Mouse (Mus musculus) mouse trophoblast stem cell (cell line): ENCODE data around the gene Zic2.
"Not testable (repeated sequence)": the region's sequence is repeated elsewhere in the genome, so short reads cannot be mapped to it uniquely, and the experiment has no call there.

Experiments
- in situ Hi-C, 2 experiments: fragments of 300-500 bp; cut with MseI, MboI; formaldehyde crosslinking; loops; 2 replicates in 1 of 2; 3 replicates in 1 of 2; pipeline ENCODE4 v1.15.1; 2025

The Zic2 gene

DNA sequence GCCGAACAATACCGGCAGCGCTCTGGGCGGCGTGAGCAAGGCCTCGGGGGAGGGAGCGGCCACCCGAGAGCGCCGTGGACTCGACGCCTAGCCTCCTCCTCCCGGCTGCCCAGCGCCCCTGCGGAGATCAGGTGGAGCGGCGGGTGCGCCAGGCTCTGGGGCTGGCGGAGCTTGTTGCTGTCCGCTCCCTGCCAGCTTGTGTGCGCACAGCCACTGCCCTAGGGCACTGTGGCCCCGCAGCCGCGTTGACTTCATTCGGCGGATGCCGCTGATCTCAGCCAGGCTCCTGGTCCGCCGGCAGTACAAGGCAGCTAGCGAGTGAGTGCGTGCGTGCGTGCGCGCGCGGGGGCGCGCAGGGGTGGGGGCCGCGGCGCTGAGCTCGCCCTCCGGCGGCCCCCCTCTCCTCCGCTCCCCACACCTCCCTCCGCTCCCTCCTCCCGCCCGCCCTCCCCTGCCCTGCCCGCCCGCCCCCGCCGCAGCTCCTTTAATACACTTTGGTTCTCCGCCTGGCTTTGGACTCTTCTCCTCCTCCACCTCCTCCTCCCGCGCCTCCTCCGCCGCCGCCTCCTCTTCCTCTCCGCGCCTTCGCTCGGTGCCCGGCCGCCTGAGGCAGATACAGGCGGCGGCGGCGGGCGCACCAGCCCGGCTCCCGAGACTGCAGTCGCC, at the start of gene Zic2:
Gene Zic2, plus strand, starts transcription at position 545 of the 666 bp plus-strand sequence.
- in situ Hi-C loops: no loop called here

DNA sequence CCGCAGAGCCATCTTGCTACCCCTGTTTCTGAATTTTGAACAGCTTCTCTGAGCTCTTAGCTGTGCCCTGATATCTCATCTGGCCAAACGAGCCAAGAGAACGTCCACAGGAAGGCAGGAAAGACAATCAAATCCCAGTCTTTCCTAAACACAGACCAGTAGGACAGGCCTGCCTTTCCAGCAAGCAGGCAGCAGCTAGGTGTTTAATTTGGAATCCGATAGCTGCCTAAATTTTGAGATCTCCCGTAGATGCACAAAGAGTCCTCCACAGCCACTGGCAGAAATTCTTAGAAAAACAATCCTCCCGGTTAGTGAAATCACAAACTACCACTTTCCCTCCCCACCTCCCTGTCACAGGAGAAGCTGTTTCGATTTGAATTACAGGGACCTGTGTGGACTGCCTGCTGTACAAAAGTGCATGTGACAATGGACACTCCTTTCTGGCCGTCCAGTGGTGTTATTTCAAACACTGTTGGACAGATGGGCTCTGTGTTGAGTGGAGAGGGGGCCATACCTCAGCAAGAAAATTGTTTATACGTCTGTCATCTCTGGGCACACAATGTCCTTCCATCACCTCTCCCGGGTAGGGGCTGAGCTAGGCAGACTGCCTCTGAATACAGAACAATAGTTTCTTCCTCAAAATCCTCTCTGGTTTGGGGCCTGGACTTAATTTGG, 48.6 kb upstream of the Zic2 start:
- in situ Hi-C loops: no loop called here

DNA sequence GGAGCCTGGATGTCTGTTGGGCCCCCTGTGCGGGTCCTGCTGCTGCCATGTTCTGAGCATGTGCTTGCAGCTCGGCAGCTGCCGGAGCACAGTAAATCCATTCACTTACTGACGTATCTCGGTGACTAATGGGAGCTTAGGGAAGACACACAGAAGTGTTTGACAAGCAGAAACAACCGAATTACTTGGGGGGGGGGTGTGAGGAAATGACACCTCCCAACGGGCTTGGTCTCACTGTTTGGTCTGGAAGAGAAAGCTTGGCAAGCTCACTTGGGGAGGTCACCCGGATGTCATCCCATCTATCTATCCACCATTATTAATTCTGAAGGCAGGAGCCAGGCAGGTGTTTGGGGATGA, 48.1 kb upstream of the Zic2 start:
- in situ Hi-C loops: no loop called here

DNA sequence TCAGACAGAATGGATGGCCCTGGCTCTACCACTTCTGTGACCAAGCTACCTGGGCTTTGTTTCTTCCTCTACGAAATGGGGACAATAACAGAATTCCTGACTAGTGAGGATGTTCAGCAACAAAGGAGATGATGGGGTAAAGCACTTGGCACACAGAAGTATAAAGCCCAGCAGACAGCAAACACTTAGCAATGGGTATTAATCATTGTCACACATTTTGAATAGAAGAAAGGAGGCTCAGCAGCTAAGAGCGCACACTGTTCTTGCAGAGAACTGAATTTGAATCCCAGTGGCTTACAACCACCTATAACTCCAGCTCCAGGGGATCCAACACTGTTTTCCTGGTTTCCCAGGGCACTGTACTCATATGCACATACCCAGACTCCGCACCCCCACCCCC, 47.6 kb upstream of the Zic2 start:
- in situ Hi-C loops: no loop called here

DNA sequence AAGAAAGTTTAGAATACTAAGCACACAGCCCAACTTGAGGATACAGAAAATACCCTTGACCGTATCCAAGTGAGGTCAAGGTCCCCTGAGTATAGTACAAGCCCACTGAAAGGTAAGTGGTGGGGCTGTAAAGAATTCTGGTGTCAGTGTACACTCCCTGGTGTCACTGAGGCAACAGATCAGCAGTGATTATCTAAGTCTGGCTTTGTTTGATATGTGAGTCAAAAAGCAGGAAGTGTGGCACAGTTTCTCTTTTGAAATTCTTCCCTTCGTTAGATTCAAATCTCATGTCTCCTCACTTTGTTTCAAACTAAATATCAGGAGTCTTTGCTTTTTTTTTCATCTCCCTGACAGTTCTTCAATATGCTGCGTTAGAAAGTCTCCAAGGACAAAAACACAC, 42.7 kb upstream of the Zic2 start:
- in situ Hi-C loops: no loop called here

DNA sequence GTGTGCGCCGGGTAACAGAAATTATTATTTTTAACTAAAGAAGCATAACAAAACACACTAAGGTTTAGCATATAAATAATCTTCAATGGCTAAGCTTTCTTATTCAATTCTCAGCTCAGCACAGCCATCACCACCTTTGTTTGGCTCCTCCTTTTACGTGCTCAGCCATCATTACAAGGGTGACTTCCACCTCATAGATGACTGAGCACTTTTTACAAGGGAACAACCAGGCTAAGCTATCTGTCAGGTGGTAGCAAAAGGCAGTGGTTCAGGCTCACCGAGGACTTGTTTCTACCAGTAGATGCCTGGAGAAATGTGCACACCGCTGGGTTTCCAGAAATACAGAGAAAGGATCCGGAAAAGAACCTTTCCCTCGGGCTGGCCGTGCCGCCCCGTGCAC, 41.2 kb upstream of the Zic2 start:
- in situ Hi-C loops: no loop called here

DNA sequence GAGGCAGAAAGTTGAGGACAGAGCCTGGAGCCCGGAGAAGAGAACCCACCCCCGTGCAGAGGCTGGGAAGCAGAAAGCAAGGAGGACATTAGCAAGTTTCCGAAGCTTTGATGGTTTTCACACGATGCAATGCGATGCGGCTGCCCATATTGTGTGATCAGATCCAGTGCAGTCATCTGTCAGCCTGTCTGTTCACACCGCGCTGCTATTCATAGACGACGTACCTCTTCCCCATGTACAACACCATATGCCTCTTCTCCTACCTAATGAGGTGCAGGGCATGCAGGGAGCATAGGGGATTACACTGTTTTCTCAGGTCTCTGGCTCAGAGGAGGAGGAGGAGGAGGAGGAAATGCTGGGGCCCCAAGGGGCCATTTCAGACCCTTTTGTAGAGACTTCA, 38.4 kb upstream of the Zic2 start:
- in situ Hi-C loops: no loop called here

DNA sequence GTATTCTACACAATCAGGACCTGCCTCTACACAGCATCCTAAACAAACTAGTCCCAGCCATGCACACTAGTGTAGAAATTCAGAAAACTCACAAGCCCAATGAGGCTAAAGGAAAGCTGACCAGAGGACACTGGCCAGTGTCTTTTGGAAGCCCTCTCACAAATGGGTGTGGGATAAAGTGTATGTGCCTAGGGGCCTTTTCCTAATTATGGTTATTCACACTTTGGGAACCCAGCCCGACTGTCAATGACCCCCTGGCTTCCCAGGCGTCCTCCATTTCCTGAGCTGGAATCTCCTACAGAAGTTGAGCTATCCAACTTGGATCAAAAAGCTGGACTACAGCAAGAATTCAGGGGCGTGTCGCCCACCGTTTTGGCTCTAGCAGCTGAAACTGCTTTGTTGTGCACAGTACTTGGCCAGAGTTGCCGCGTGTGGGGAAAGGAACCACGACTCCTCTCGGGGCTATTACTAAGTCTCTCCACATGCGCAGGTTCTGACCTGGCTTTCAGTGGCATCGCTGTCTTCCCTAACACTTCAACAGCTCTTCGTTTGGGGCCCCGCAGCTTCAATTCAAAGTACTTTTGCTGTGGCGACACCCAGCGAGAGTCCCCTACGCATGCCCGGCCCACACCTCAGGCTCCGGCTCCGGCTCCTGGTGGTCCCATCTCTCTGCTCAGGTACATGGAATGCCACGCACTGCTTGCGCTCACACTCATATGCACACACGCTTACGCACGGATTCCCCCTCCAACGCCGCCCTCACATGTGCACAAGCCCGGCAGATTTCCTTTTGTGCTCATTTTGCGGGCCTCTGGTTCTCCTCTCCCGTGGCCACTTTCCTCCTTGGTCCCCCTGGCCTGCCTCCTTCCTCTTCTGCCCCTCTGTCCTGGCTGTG, 25.4 kb upstream of the Zic2 start:
- in situ Hi-C loops: no loop called here

DNA sequence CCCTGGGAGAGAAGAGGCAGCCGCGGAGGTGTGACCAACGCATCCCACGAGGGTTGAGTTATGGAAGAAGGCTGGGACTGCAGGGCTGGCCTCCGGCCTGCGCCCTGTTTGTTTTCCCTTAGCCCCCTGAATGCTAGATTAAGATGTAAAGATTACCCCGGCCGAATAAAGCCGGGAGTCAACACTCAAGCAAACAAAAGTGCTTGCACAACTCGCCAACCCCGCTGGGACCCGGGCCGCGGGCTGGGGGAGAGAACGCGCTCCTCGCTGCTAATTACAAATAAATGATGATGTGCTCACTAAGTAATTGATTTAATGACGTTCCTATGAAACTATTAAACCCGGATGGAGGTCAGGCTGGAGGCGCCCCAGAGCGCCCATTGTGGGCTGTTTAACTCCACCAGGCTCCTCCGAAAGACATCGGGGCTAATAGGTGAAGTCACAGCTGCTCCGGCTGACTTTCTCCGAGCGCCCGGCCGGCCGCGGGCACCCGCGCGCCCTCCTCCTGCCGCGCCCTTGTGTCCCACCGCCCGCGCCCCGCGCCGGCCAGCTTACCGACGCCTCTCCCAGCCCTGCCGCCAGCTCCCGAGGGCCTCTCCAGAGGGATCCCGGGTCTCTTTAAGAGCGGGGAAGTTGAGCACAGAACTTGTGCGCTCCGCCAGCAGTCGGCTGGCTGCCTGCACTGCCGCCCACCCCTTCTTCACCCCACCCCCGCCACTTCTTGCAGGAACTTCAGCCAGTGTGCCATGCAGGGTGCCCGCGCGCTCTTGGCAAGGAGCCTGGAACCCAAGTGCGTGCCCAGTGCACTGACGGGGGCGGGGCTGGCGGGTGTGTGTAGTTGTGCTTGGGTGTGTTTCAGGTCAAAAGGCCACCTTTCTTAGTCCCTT, 24.5 kb upstream of the Zic2 start, which contains the start of gene Gm5089:
Gene Gm5089, minus strand, starts transcription at position 620 of the 887 bp plus-strand sequence.
- in situ Hi-C loops: no loop called here

DNA sequence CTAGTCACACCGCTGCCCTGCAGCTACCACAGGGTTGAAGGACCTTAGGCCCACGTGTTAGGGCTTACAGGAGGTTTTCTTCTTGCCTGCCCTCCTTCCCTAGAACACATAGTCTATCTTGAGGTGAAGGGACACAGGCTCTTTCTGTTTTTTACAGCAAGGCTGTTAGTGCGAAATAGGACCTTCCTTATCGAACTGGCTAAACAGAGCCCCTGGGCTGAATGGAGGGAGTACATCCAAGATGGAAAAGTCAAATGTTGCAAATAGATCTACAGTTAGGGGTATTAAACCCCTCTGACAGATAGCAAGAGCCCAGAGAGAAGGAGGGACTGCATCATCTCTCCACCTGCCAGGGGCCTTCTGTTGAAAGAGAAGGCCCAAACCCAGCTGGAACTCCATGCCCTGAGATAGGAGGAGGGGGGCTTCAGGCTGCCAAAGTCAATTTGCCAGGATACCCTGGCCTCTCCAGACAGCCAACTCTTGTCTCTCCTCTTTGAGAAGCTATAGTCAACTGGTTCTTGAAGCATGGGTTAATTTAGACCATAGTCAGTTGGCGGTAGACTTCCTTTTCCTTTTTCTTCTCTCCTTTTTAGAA, 23.6 kb upstream of the Zic2 start:
- in situ Hi-C loops: no loop called here

DNA sequence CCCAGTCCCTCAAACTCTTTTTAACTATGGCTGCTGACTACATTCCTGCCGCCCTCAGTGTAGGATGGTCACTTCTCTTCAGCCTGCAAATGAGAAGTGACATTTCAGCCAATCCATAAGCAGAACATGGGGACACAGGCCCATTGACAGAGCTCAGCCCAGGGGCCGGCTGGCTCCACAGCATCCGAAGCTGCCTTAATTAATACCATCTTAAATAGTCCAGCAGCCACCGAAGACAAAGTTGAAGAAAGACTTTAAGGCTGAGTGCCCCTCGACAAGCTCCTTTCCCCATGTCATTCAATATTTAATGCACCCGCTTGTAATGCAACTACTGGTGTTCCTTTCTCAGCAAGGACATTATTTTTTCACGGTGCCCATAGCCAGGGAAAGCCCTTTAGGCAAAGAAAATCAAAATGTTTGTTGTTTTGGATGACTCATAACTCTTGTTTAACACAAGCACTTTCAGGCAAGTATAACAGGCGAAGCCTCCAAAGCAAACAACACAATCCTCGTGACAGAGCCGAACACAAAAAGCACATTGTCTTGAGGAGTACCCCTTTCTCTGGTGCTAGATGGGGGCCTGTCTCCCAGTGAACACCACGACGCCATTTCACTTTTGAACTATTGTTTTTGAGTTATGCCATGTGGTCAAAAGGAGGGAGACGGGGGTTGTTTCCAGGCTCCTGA, 22.4 kb upstream of the Zic2 start:
- in situ Hi-C loops: no loop called here

DNA sequence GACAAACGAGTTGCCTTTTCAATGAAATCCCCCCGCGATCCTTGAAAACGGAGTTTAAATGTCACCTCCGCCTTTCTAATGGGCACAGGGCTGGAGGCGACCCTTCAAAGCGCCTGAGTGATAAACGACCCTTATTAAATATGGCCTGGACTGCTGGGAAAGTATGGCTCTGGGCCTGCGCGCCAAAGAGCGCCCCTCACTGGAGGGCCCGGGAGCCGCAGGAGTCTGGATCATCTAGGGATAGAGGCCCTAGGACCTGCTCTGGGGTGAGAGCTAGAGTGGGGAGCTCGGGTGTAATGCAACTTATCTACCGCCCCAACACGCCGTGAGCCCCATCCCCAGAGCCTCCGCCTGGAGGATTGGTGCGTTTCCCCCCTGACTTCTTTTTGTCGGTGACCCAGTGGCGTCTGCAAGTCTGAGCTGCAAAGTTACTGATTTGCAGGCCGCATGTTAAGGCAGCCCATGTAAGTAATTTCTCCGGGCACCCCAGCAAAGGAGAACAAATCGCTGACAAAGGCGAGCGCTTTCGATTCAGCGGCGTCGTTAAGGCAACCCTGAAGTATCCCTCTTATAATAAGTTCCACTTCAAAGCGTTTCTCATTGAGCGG, 21.7 kb upstream of the Zic2 start:
- in situ Hi-C loops: no loop called here

DNA sequence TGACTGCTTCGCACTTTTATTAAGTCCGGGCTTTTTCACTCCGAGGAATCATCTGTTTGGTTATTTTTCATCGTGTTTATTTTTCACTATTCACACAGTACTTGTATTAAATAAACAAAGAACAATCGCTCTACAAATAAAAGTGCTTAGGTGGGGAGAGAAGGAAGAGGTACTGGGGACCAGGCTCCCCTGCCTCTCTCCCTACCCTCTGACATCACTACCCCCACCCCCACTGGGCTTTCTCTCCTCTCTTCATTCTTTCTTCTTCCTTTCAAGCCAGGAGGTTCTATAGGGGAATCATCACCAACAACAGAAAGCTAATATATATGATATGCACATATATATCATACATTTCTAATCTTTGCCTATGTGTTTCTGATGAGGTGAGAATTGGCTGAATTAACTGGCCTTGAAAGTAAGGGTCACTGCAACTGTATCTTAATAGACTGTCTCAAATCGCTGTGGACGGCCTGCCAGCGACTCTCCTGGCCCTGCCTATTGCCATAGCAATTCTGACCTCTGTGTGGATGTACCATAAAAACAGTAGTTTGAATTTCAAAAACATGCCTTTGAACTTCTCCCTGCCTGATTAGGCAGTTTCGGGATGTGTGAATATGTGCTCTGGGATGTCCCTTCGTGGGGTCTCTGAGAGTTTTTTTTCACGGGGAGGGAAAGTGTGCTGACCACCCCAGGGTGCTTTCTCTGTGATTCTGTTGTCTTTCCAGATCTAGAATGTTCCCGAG, 21.1 kb upstream of the Zic2 start:
- in situ Hi-C loops: no loop called here

DNA sequence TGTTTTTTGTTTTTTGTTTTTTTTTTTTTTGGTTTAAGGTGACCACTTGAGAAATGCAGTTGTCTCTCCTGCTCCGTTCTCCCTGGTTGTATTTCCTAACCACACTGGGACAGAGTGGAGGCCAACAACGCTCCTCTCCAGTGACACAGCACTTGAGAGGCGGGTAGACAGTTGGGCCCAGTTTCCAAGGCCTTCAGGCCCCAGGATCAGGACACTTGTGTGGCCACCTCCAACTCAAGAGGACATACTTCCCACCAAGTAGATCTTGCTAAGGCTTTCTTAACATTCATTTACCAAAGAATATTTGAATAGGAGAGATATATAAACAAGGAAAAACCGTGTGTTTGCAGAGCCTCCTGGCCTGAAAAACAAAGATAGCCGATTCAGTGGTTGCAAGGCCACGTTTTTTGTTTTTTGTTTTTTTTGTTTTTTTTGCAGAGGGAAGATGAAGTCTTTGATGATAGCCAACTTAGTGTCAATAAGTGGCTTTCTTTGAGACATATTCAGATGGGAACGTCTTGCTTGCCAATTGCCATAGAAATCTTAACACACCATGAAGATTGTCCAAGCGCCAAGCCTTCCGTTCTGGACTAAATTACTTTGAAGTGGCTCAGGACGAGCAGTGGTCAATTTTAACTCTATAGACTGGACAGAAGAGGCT, 20.2 kb upstream of the Zic2 start:
- in situ Hi-C loops: no loop called here

DNA sequence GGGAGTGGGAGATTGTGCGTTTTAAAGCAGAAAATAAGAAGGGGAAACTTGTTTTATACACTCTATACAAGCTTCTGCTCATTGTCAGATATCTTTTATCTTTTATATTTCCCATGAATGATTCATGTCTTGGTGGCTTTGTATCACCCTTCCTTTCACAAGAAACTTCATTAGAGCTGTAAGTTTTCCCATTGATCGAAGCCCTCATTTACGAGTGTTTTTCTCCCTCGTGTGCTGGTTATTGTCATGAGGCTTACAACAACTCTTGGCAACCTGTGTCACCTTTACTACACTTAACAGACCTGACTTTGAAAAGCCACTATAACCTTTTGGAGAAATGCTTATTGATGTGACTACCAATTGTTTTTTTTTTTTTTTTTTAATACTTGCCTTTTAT, 19.7 kb upstream of the Zic2 start:
- in situ Hi-C loops: no loop called here

DNA sequence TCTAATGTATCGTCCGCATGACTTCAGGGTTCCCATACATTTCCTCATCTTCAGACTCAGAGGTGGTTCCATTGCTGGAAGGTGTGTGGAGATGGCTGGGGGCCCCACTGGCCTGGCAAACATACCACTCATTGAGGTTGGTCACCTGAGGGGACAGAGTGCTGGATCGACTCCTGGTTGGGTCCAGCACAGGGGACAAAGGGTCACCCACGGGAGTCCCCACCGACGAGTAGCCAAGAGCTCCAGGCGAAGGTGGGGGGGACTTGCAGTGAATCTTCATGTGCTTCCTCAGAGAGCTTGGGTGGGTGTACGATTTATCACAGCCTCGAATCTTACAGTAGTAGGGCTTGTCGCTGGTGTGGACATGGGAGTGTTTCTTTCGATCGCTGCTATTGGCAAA, 15.9 kb upstream of the Zic2 start:
- in situ Hi-C loops: not testable (repeated sequence)

DNA sequence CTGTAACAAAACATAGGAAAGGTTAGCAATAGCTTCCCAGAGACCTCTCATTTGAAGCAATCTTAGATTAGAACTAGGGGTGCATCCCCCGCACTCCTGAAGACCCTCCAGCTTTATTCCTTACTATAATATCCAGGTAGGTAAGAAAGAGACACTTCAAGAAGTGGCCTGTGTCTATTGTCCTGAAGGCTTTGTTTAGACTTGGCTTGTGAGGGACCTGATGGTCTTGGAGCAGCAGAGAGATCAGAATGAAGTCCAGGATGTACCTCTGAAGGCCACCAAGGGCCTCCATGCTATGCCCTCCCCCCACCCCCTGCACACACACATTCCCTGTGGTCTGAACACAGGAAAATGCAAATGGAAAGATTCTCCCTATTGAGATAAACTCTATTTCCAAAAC, 15.5 kb upstream of the Zic2 start:
- in situ Hi-C loops: no loop called here

DNA sequence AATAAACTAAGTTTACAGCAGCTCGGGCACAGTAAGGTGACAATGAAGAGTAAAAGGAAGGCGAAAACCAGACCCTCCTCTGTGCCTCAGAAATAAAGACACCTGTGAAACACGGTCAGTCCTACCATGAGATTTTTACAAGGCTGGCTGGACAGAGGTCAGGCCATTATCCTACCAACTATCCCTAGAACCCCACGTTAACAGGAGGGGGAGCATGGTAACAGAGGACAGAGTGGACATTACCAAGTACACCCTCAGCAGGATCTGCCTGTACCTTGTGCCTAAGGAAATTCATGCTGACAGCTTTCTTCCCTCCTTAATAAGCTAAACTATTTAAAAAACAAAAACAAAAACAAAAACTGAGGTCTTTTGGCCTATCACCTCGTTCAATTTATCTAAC, 15.0 kb upstream of the Zic2 start:
- in situ Hi-C loops: no loop called here

DNA sequence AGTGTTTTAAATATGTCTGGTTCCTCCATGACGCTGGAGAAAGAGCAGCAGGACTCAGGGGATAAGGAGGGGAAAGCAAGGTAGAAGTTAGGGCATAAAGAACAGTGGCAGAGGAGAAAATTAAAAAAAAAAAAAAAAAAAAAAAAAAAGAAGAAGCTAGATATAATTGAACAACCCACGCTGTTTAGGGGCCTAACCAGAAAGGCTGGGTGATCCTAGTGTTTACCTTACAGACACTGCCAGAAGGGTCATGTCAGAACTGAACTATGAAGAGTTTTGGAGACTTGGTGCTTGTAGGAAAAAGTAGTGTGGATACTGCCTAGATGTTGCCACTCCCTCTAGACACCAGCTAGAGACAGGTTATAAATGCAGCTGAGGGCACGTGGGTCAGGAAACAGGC, 13.7 kb upstream of the Zic2 start:
- in situ Hi-C loops: no loop called here
